12 mouse cellular contexts compared by ENCODE assay signal in the genomic region with DNA sequence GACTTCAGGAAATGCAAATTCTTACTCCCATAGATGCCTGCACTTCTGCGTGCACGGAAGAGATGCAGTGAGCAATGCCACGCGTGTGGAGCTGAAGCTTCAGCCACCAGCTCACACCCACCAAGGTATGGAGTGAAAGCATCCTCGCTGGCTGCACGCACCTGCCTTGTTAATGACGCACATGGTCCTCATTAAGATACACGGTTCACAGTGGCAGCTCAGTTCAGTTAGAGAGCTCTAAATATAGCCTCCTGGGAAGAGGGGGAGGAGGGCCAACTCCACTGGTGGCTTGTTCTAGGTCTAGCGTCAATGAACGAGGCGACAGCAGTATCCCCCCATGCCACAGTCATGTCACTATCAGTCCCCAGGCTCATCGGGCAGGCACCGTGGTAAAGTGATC.
DNase-seq lines count a peak whose midpoint lies in the region; ATAC-seq and TF ChIP-seq lines count a peak whose summit lies in the region.
"Had no signal": no experiment of that assay in that cellular context is flagged by ENCODE, and none has a peak within 500 bp of the region (broad histone marks: within the 10 kb centered on the region; RNA-seq: fewer than 3 reads in every experiment).

No protein-coding gene starts in this region.

- 0 out of 2 replicates have a peak, but pooled peaks have one; percentile 15 for ATAC-seq in hindbrain, embryonic 16.5 days
- ATAC-seq in hindbrain, embryonic 12.5 days (ENCODE audit: low FRiP score) = no peak
- ATAC-seq in liver, embryonic 11.5 days (replicated peaks; ENCODE audit: low FRiP score) = no peak
- ATAC-seq: midbrain, embryonic 15.5 days had no signal

- peak; percentile 48 to 62 for DNase-seq in cerebellum, adult 2 months
- DNase-seq in cerebellum, postnatal 4 days (ENCODE audit: low spot score in 2 of 2) = no peak
- DNase-seq in right cerebral cortex, adult 2 months (ENCODE audit: low spot score in 2 of 2) = peak; percentile 35 to 41
- DNase-seq in right cerebral cortex, postnatal 14 days = no peak
- DNase-seq in spleen, postnatal 10 days (ENCODE audit: low spot score in 2 of 2) = no peak
- no peak for DNase-seq in liver, embryonic 11.5 days (ENCODE audit: low spot score)
- DNase-seq: gastrocnemius, postnatal 25 days; thymus, postnatal 25 days had no signal

- no peak for TF ChIP-seq POLR2A in cerebellum, adult 2 months (IDR thresholded peaks at IDR 0.05; ENCODE audit: borderline replicate concordance, insufficient read depth, low read length)

- no peak overlapping the region for H3K4me3 ChIP-seq in cerebellum, adult 2 months (replicated peaks; ENCODE audit: insufficient read depth, low read depth, low read length)
- H3K4me3 ChIP-seq in hindbrain, embryonic 16.5 days (ENCODE audit: low read length) = no peak overlapping the region
- H3K4me3 ChIP-seq in hindbrain, embryonic 12.5 days = no peak overlapping the region
- no peak overlapping the region for H3K4me3 ChIP-seq in liver, embryonic 11.5 days (ENCODE audit: low read depth, low read length)
- H3K4me3 ChIP-seq: lung, embryonic 15.5 days; midbrain, embryonic 15.5 days had no signal

- H3K36me3 ChIP-seq in hindbrain, embryonic 16.5 days (ENCODE audit: control insufficient read depth, insufficient read depth, low read length) = no peaks in the 10 kb centered on the region
- no peaks in the 10 kb centered on the region for H3K36me3 ChIP-seq in hindbrain, embryonic 12.5 days
- H3K36me3 ChIP-seq in liver, embryonic 11.5 days (ENCODE audit: control insufficient read depth, insufficient read depth, low read length) = no peaks in the 10 kb centered on the region
- H3K36me3 ChIP-seq: lung, embryonic 15.5 days; midbrain, embryonic 15.5 days had no signal

- no peaks in the 10 kb centered on the region for H3K27me3 ChIP-seq in cerebellum, adult 2 months (ENCODE audit: control insufficient read depth, insufficient read depth, low read length)
- H3K27me3 ChIP-seq in hindbrain, embryonic 16.5 days (replicated peaks; ENCODE audit: control insufficient read depth, insufficient read depth, low read length) = no peaks in the 10 kb centered on the region
- H3K27me3 ChIP-seq in hindbrain, embryonic 12.5 days = no peaks in the 10 kb centered on the region
- H3K27me3 ChIP-seq in liver, embryonic 11.5 days (replicated peaks; ENCODE audit: control insufficient read depth, insufficient read depth, low read length) = no peaks in the 10 kb centered on the region
- H3K27me3 ChIP-seq: midbrain, embryonic 15.5 days had no signal

- peaks cover 46% of the 10 kb centered on the region for H3K4me1 ChIP-seq in cerebellum, adult 2 months (ENCODE audit: control insufficient read depth, insufficient read depth, low read length)
- H3K4me1 ChIP-seq in hindbrain, embryonic 16.5 days (ENCODE audit: control insufficient read depth, insufficient read depth, low read depth, low read length) = peaks cover 8% of the 10 kb centered on the region
- H3K4me1 ChIP-seq in hindbrain, embryonic 12.5 days = peaks cover 33% of the 10 kb centered on the region; the same call in 1 of the 2 replicates
- no peaks in the 10 kb centered on the region for H3K4me1 ChIP-seq in liver, embryonic 11.5 days (replicated peaks; ENCODE audit: control insufficient read depth, insufficient read depth, low read length)

- 17% methylated on average over 13 of the region's 13 CpGs for WGBS in cerebellum, adult 2 months
- WGBS in hindbrain, embryonic 16.5 days = 61% methylated on average over 13 of the region's 13 CpGs
- WGBS in hindbrain, embryonic 12.5 days = 63% methylated on average over 13 of the region's 13 CpGs
- 58% methylated on average over 13 of the region's 13 CpGs for WGBS in liver, embryonic 11.5 days

- no peak overlapping the region for H3K4me2 ChIP-seq in hindbrain, embryonic 16.5 days (ENCODE audit: low read length)
- no peak overlapping the region for H3K4me2 ChIP-seq in hindbrain, embryonic 12.5 days (replicated peaks)
- H3K4me2 ChIP-seq in liver, embryonic 11.5 days = no peak overlapping the region
- H3K4me2 ChIP-seq: lung, embryonic 15.5 days; midbrain, embryonic 15.5 days had no signal

- TF ChIP-seq CTCF in cerebellum, adult 2 months (IDR thresholded peaks at IDR 0.05; ENCODE audit: borderline replicate concordance, insufficient read depth, low read depth, low read length) = no peak

- H3K9me3 ChIP-seq in hindbrain, embryonic 16.5 days (ENCODE audit: control insufficient read depth, low read length) = no peaks in the 10 kb centered on the region
- no peaks in the 10 kb centered on the region for H3K9me3 ChIP-seq in hindbrain, embryonic 12.5 days (replicated peaks)
- H3K9me3 ChIP-seq in liver, embryonic 11.5 days (ENCODE audit: control insufficient read depth, low read length) = no peaks in the 10 kb centered on the region
- H3K9me3 ChIP-seq: lung, embryonic 15.5 days; midbrain, embryonic 15.5 days had no signal

- no peak overlapping the region for H3K9ac ChIP-seq in hindbrain, embryonic 16.5 days (ENCODE audit: low read depth, low read length)
- no peak overlapping the region for H3K9ac ChIP-seq in hindbrain, embryonic 12.5 days
- no peak overlapping the region for H3K9ac ChIP-seq in liver, embryonic 11.5 days (ENCODE audit: low read depth, low read length)
- H3K9ac ChIP-seq: lung, embryonic 15.5 days; midbrain, embryonic 15.5 days had no signal

- peak overlapping the region; percentile 12; the same call in 1 of the 2 replicates for H3K27ac ChIP-seq in cerebellum, adult 2 months (ENCODE audit: insufficient read depth, low read length)
- H3K27ac ChIP-seq in hindbrain, embryonic 16.5 days (ENCODE audit: low read depth, low read length) = no peak overlapping the region
- no peak overlapping the region for H3K27ac ChIP-seq in hindbrain, embryonic 12.5 days
- no peak overlapping the region for H3K27ac ChIP-seq in liver, embryonic 11.5 days (ENCODE audit: low read depth, low read length)
- H3K27ac ChIP-seq: lung, embryonic 15.5 days; midbrain, embryonic 15.5 days had no signal

Comparison
In these comparisons a context has a peak if more than half of its experiments do, and no peak if none do; other contexts are left out.
1. DNase-seq: peak in cerebellum, adult 2 months (2 of 2) and right cerebral cortex, adult 2 months (2 of 2); none in cerebellum, postnatal 4 days (0 of 2), right cerebral cortex, postnatal 14 days (single experiment), spleen, postnatal 10 days (0 of 2) and liver, embryonic 11.5 days (single experiment).